ENCODE assay signal across 8 mouse cellular contexts in genomic region chr9:92249987-92250772, GRCm38 (mm10). TPM values are rescaled to one million over a fixed set of nuclear protein-coding genes. Genes with fewer than 3 reads are reported as not detected.
DNase-seq lines count a peak whose midpoint lies in the region; ATAC-seq and TF ChIP-seq lines count a peak whose summit lies in the region.

No protein-coding gene starts in this region.

- TF ChIP-seq CTCF in kidney, postnatal 0 days (IDR thresholded peaks at IDR 0.05; ENCODE audit: low read depth) = peak; percentile 27; the same call in 1 of the 2 replicates

- no peaks in the 10 kb centered on the region for H3K9me3 ChIP-seq in heart, embryonic 14.5 days (ENCODE audit: control insufficient read depth, low read length)
- H3K9me3 ChIP-seq in kidney, postnatal 0 days (replicated peaks; ENCODE audit: low read length) = no peaks in the 10 kb centered on the region
- H3K9me3 ChIP-seq in liver, embryonic 13.5 days (replicated peaks) = no peaks in the 10 kb centered on the region
- H3K9me3 ChIP-seq in stomach, embryonic 14.5 days (ENCODE audit: control insufficient read depth, low read depth, low read length) = no peaks in the 10 kb centered on the region

- peak overlapping the region; percentile 69 to 91 for H3K4me3 ChIP-seq in heart, embryonic 14.5 days (ENCODE audit: control insufficient read depth in 1 of 2, insufficient read depth in 1 of 2, low read depth in 1 of 2, low read length in 2 of 2)
- H3K4me3 ChIP-seq in kidney, postnatal 0 days (replicated peaks; ENCODE audit: low read depth, low read length) = peak overlapping the region; percentile 50
- peak overlapping the region; percentile 70 for H3K4me3 ChIP-seq in liver, embryonic 13.5 days (replicated peaks)
- H3K4me3 ChIP-seq in stomach, embryonic 14.5 days (ENCODE audit: low read depth, low read length) = peak overlapping the region; percentile 65

- H3K27me3 ChIP-seq in heart, embryonic 14.5 days (ENCODE audit: control insufficient read depth, insufficient read depth, low read length) = no peaks in the 10 kb centered on the region
- no peaks in the 10 kb centered on the region for H3K27me3 ChIP-seq in kidney, postnatal 0 days (ENCODE audit: insufficient read depth, low read length)
- H3K27me3 ChIP-seq in liver, embryonic 13.5 days = no peaks in the 10 kb centered on the region
- H3K27me3 ChIP-seq in stomach, embryonic 14.5 days (ENCODE audit: control insufficient read depth, insufficient read depth, low read length) = no peaks in the 10 kb centered on the region

- under 1% methylated on average over 40 of the region's 40 CpGs for WGBS in heart, embryonic 14.5 days
- WGBS in kidney, postnatal 0 days = under 1% methylated on average over 40 of the region's 40 CpGs
- under 1% methylated on average over 40 of the region's 40 CpGs for WGBS in liver, embryonic 13.5 days (ENCODE audit: insufficient replicate concordance)
- WGBS in stomach, embryonic 14.5 days = under 1% methylated on average over 40 of the region's 40 CpGs

- peak; percentile 18 for DNase-seq in brain, embryonic 18.5 days (ENCODE audit: low read depth, low spot score)
- DNase-seq in fibroblast of lung, adult 2 months (ENCODE audit: low read depth) = peak; percentile 72
- DNase-seq in kidney, postnatal 0 days (ENCODE audit: low spot score) = peak; percentile 91
- DNase-seq in liver, embryonic 13.5 days = peak; percentile 44
- DNase-seq in natural killer cell, adult 2 months (ENCODE audit: low spot score in 2 of 2) = peak; percentile 51 to 61

- ATAC-seq in CD4-positive, CD25-positive, alpha-beta regulatory T cell, adult 4 months = peak; percentile 59
- ATAC-seq in heart, embryonic 14.5 days (ENCODE audit: insufficient number of reproducible peaks, insufficient read depth, low FRiP score, low read depth) = peak; percentile 92
- ATAC-seq in kidney, postnatal 0 days (replicated peaks; ENCODE audit: low FRiP score, low read depth) = peak; percentile 95
- peak; percentile 83 for ATAC-seq in liver, embryonic 13.5 days (ENCODE audit: low read depth)
- peak; percentile 96 for ATAC-seq in stomach, embryonic 14.5 days (ENCODE audit: insufficient number of reproducible peaks, insufficient read depth, low FRiP score, low read depth)

- H3K27ac ChIP-seq in heart, embryonic 14.5 days (replicated peaks in 1 of 2; ENCODE audit: control insufficient read depth in 1 of 2, insufficient read depth in 1 of 2, low read depth in 2 of 2, low read length in 2 of 2) = peak overlapping the region; percentile 97 to 99
- H3K27ac ChIP-seq in kidney, postnatal 0 days = peak overlapping the region; percentile 96
- peak overlapping the region; percentile 83 for H3K27ac ChIP-seq in liver, embryonic 13.5 days
- H3K27ac ChIP-seq in stomach, embryonic 14.5 days (ENCODE audit: low read length) = peak overlapping the region; percentile 94

- H3K9ac ChIP-seq in heart, embryonic 14.5 days (ENCODE audit: low read length) = peak overlapping the region; percentile 84
- peak overlapping the region; percentile 69 for H3K9ac ChIP-seq in kidney, postnatal 0 days (ENCODE audit: low read depth, low read length)
- peak overlapping the region; percentile 76 for H3K9ac ChIP-seq in liver, embryonic 13.5 days
- peak overlapping the region; percentile 72 for H3K9ac ChIP-seq in stomach, embryonic 14.5 days (replicated peaks; ENCODE audit: low read depth, low read length)

- no peaks in the 10 kb centered on the region for H3K36me3 ChIP-seq in heart, embryonic 14.5 days (ENCODE audit: control insufficient read depth, insufficient read depth, low read length)
- H3K36me3 ChIP-seq in kidney, postnatal 0 days (ENCODE audit: insufficient read depth, low read length) = no peaks in the 10 kb centered on the region
- no peaks in the 10 kb centered on the region for H3K36me3 ChIP-seq in liver, embryonic 13.5 days
- H3K36me3 ChIP-seq in stomach, embryonic 14.5 days (ENCODE audit: control insufficient read depth, insufficient read depth, low read length) = no peaks in the 10 kb centered on the region

- H3K4me1 ChIP-seq in heart, embryonic 14.5 days (ENCODE audit: control insufficient read depth in 2 of 2, insufficient read depth in 2 of 2, low read length in 2 of 2) = peaks cover 2 to 9% of the 10 kb centered on the region in 2 experiments
- H3K4me1 ChIP-seq in kidney, postnatal 0 days (replicated peaks; ENCODE audit: insufficient read depth, low read length) = no peaks in the 10 kb centered on the region
- peaks cover 28% of the 10 kb centered on the region for H3K4me1 ChIP-seq in liver, embryonic 13.5 days (replicated peaks)
- H3K4me1 ChIP-seq in stomach, embryonic 14.5 days (ENCODE audit: control insufficient read depth, insufficient read depth, low read length) = peaks cover 8% of the 10 kb centered on the region

- peak overlapping the region; percentile 83 for H3K4me2 ChIP-seq in heart, embryonic 14.5 days (ENCODE audit: low read length)
- peak overlapping the region; percentile 70 for H3K4me2 ChIP-seq in kidney, postnatal 0 days (ENCODE audit: low read length)
- peak overlapping the region; percentile 80 for H3K4me2 ChIP-seq in liver, embryonic 13.5 days
- peak overlapping the region; percentile 51 for H3K4me2 ChIP-seq in stomach, embryonic 14.5 days (replicated peaks; ENCODE audit: low read depth, low read length)

RNA-seq across cellular contexts. Expression of gene Plscr1, which starts 0.6 kb away (rescaled TPM):
- polyA plus RNA-seq in CD4-positive, CD25-positive, alpha-beta regulatory T cell, adult 4 months (2017; shearing (Covaris generic)) = 10 to 100 TPM; 61.4 to 75.7 TPM
- 29.7 and 29.9 TPM in 2 replicates for polyA plus RNA-seq in heart, embryonic 14.5 days (2014; fragmentation: Nextera tagmentation; extraction: Ambion mirVana)
- polyA plus RNA-seq in kidney, postnatal 0 days (2015; fragmentation: Nextera tagmentation; extraction: Ambion mirVana) = 108 TPM in 2 replicates
- polyA plus RNA-seq in liver, embryonic 13.5 days (2015; fragmentation: Nextera tagmentation; extraction: Ambion mirVana) = 24.0 and 26.5 TPM in 2 replicates
- polyA plus RNA-seq in stomach, embryonic 14.5 days (2014; fragmentation: Nextera tagmentation; extraction: Ambion mirVana) = 51.4 and 60.1 TPM in 2 replicates

RNA-seq across cellular contexts. Expression of gene Plscr2, which starts 25.2 kb away (rescaled TPM):
- polyA plus RNA-seq in CD4-positive, CD25-positive, alpha-beta regulatory T cell, adult 4 months (2017; shearing (Covaris generic)) = not detected
- polyA plus RNA-seq in heart, embryonic 14.5 days (2014; fragmentation: Nextera tagmentation; extraction: Ambion mirVana) = 9.1 and 10.4 TPM in 2 replicates
- 131 and 134 TPM in 2 replicates for polyA plus RNA-seq in kidney, postnatal 0 days (2015; fragmentation: Nextera tagmentation; extraction: Ambion mirVana)
- polyA plus RNA-seq in liver, embryonic 13.5 days (2015; fragmentation: Nextera tagmentation; extraction: Ambion mirVana) = 0.54 and 0.57 TPM in 2 replicates
- polyA plus RNA-seq in stomach, embryonic 14.5 days (2014; fragmentation: Nextera tagmentation; extraction: Ambion mirVana) = 0.98 and 1.1 TPM in 2 replicates

RNA-seq across cellular contexts. Expression of gene Plscr5, which starts 57.4 kb away (rescaled TPM):
- not detected for polyA plus RNA-seq in CD4-positive, CD25-positive, alpha-beta regulatory T cell, adult 4 months (2017; shearing (Covaris generic))
- polyA plus RNA-seq in heart, embryonic 14.5 days (2014; fragmentation: Nextera tagmentation; extraction: Ambion mirVana) = not detected in 2 replicates
- not detected in 2 replicates for polyA plus RNA-seq in kidney, postnatal 0 days (2015; fragmentation: Nextera tagmentation; extraction: Ambion mirVana)
- not detected in 2 replicates for polyA plus RNA-seq in liver, embryonic 13.5 days (2015; fragmentation: Nextera tagmentation; extraction: Ambion mirVana)
- polyA plus RNA-seq in stomach, embryonic 14.5 days (2014; fragmentation: Nextera tagmentation; extraction: Ambion mirVana) = 0.27 and 0.71 TPM in 2 replicates

RNA-seq across cellular contexts. Expression of gene 1700057G04Rik, which starts 59.0 kb away (rescaled TPM):
- polyA plus RNA-seq in CD4-positive, CD25-positive, alpha-beta regulatory T cell, adult 4 months (2017; shearing (Covaris generic)) = not detected
- not detected in 2 replicates for polyA plus RNA-seq in heart, embryonic 14.5 days (2014; fragmentation: Nextera tagmentation; extraction: Ambion mirVana)
- 0.30 TPM in 1 of 2 replicates, not detected in the other for polyA plus RNA-seq in kidney, postnatal 0 days (2015; fragmentation: Nextera tagmentation; extraction: Ambion mirVana)
- polyA plus RNA-seq in liver, embryonic 13.5 days (2015; fragmentation: Nextera tagmentation; extraction: Ambion mirVana) = not detected in 2 replicates
- polyA plus RNA-seq in stomach, embryonic 14.5 days (2014; fragmentation: Nextera tagmentation; extraction: Ambion mirVana) = not detected in 2 replicates

Comparison
In these comparisons a context has a peak if more than half of its experiments do, and no peak if none do; other contexts are left out.
1. Peak in every context shown above with its lines: DNase-seq, ATAC-seq, H3K4me3 ChIP-seq and H3K27ac ChIP-seq.
2. DNase-seq: peak in every context shown above with its lines; median percentile 91 in kidney, postnatal 0 days; 72 in fibroblast of lung, adult 2 months; 56 in natural killer cell, adult 2 months; 44 in liver, embryonic 13.5 days; 18 in brain, embryonic 18.5 days.
3. RNA of gene Plscr2, which starts 25.2 kb away (polyA plus RNA-seq): 131 to 134 TPM in kidney, postnatal 0 days; 9.1 to 10.4 TPM in heart, embryonic 14.5 days, 0.98 to 1.1 TPM in stomach, embryonic 14.5 days, 0.54 to 0.57 TPM in liver, embryonic 13.5 days and not detected in CD4-positive, CD25-positive, alpha-beta regulatory T cell, adult 4 months; every median in the first group is over 10 times any median in the second.